Mouse (Mus musculus): Measurements from ENCODE around the gene Tnfsf4. TPM values are rescaled to one million over a fixed set of nuclear protein-coding genes. Genes with fewer than 3 reads are reported as not detected.

Gene Tnfsf4
- not detected in 2 replicates for polyA plus RNA-seq (2016; fragmentation: Nextera tagmentation; extraction: Ambion mirVana)

DNA sequence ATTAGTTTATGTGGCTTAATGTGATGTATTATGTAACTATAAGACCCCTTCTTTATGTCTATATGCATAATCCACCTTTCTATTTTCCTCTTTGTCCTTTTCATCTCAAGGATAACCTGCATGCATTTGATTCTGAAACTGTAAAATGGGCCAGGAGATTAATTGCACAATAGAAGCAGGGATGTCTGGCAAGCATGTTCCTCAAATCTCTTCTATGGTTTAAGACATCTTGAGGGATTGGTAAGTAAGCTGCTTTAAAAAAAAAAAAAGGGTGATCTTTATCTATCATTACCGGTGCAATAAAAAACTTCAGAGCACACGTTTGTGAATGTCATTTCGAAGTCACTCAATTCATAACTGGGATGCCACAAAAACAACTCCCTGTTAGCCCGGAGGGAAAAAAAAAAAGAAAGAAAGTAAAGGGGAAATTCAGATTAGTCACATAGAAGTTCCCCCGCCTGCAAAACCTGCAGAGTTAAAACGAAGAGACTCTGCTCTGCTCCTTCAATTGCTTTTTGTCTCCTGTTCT lies at the start of gene Tnfsf4:
Gene Tnfsf4 (plus strand): TSS at position 479 of the 529 bp plus-strand sequence.
- WGBS, result 75% methylated on average over 6 of the region's 6 CpGs

DNA sequence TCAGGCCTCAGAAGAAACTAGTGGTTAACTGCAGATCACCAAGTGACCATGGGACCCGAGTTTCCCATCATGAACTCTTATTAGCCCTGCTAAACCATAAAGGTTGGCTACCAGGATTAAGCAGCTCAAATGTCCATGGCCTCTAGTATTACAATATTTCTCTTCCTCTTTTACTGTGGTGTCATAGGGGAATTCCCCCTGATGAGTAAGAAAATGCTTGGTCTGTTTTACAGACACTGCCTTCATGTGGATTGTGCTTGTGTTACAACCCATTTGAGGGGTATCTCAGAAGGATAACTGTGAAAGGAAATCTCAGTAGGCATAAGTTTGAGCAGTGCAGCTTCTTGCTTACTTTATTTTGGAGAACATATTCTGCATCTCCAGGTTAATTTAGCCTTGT lies 44.2 kb upstream of the Tnfsf4 start:
- Histone ChIP-seq H3K27ac (replicated peaks) (no peak overlapping the region), H3K36me3 (replicated peaks) (no peaks in the 10 kb centered on the region), H3K4me1 (no peaks in the 10 kb centered on the region), H3K27me3 (replicated peaks; ENCODE audit: low read depth, poor library complexity, severe bottlenecking) (no peaks in the 10 kb centered on the region), H3K9me3 (no peaks in the 10 kb centered on the region), H3K4me3 (no peak overlapping the region)
- WGBS, result 80% methylated on average over 1 of the region's 1 CpGs
- no peak for DNase-seq (ENCODE audit: low spot score)

More for the DNA sequence above, at the start of gene Tnfsf4:
- H3K27ac ChIP-seq (replicated peaks), result no peak within 1 kb of the TSS
- no peak within 1 kb of the TSS for H3K4me3 ChIP-seq
- peaks cover 7% of the 10 kb centered on the region; the same call in 1 of the 2 replicates for H3K4me1 ChIP-seq
- H3K27me3 ChIP-seq (replicated peaks; ENCODE audit: low read depth, poor library complexity, severe bottlenecking), result no peaks in the 10 kb centered on the region
- DNase-seq (ENCODE audit: low spot score), result no peak
- H3K36me3 ChIP-seq (replicated peaks), result no peaks in the 10 kb centered on the region
- H3K9me3 ChIP-seq, result no peaks in the 10 kb centered on the region

DNA sequence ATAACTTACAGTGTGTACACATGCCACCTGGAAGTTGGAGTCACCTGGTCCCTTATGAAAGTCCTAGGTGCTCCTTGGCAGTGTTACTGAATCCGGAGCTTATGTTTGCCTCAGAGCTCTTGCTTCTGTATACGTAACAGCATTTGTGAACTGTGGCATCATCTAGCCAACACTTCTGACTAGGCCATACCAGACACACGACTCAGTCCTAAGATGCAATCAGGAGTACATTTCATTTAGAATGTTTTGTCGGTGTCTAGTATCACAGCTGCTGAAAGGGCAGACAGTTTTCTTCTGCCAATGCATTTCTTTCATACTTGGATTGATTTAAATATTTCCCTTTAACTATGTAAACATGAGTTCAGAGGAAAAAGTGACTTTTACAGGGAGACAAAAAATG lies 30.2 kb upstream of the Tnfsf4 start:
- Histone ChIP-seq H3K9me3 (no peaks in the 10 kb centered on the region), H3K27ac (replicated peaks) (no peak overlapping the region)

DNA sequence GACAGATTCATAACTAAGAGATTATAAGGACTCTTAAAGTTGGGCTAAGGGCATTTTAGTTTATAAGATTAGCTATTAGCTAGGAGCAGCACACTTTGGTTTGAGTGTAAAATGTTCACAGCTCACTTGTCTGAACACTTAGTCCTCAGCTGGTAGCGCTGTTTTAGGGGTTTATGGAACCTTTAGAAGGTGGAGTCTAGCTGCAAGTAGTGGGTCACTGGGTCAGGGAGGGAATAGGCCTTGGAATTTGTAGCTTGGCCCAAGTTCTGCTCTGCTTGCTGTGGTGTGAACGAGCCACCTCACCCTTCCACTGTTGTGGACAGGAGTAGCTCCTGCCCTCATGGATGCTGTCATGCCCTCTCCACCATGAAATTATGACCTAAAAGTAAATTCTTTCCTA lies 23.3 kb upstream of the Tnfsf4 start:
- Histone ChIP-seq H3K36me3 (replicated peaks) (no peaks in the 10 kb centered on the region), H3K27me3 (replicated peaks; ENCODE audit: low read depth, poor library complexity, severe bottlenecking) (no peaks in the 10 kb centered on the region), H3K4me1 (no peaks in the 10 kb centered on the region), H3K9me3 (no peaks in the 10 kb centered on the region), H3K4me3 (no peak overlapping the region), H3K27ac (replicated peaks) (no peak overlapping the region)
- DNase-seq (ENCODE audit: low spot score), result no peak
- WGBS, result 88% methylated on average over 2 of the region's 2 CpGs

More for the DNA sequence above, 30.2 kb upstream of the Tnfsf4 start:
- Histone ChIP-seq H3K4me3 (no peak overlapping the region), H3K27me3 (replicated peaks; ENCODE audit: low read depth, poor library complexity, severe bottlenecking) (no peaks in the 10 kb centered on the region), H3K4me1 (no peaks in the 10 kb centered on the region), H3K36me3 (replicated peaks) (no peaks in the 10 kb centered on the region)
- no peak for DNase-seq (ENCODE audit: low spot score)
- WGBS, result 91% methylated on average over 4 of the region's 4 CpGs

DNA sequence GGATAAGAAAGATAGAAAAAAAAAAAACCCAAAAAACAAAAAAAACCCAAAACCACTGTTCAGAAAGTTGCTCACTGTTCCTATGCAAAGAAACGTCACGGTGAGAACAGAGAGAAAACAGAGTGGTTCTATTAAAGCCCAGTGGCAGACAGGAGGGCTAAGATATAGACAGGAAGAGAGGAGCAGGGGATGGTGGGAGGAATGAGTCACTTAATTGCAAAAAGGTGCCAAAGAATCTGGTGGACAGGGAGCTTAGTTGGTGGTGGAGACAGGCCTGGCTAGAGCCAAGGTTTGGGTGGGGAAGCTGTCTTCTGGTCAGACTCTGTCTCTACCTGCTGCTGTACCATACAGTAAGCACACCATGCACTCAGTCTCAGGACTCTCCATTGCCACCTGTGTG lies 19.3 kb upstream of the Tnfsf4 start:
- Histone ChIP-seq H3K27ac (replicated peaks) (no peak overlapping the region), H3K4me1 (peaks cover 13% of the 10 kb centered on the region; the same call in 1 of the 2 replicates), H3K4me3 (no peak overlapping the region), H3K36me3 (replicated peaks) (no peaks in the 10 kb centered on the region), H3K27me3 (replicated peaks; ENCODE audit: low read depth, poor library complexity, severe bottlenecking) (no peaks in the 10 kb centered on the region), H3K9me3 (no peaks in the 10 kb centered on the region)
- DNase-seq (ENCODE audit: low spot score), result no peak
- 77% methylated on average over 2 of the region's 2 CpGs for WGBS

DNA sequence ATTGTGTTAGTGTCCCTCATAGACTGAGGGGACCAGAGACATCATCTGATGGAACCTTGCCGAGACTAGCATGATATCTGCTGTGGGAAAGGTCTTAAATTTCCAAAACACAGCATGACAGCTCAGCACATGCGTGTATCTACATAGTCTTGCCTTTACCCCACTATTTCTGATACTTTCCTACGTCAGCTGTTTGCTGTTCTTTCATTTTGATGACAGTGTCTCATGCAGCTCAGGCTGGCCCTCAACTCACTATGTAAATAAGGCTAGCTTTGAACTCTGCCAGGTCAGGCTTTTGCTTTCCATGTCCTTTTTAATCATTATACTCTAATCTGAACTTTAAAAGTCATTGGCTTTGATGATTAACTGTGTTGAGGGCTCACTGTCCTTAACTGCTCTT lies 16.6 kb upstream of the Tnfsf4 start:
- WGBS, result 80% methylated on average over 3 of the region's 3 CpGs

DNA sequence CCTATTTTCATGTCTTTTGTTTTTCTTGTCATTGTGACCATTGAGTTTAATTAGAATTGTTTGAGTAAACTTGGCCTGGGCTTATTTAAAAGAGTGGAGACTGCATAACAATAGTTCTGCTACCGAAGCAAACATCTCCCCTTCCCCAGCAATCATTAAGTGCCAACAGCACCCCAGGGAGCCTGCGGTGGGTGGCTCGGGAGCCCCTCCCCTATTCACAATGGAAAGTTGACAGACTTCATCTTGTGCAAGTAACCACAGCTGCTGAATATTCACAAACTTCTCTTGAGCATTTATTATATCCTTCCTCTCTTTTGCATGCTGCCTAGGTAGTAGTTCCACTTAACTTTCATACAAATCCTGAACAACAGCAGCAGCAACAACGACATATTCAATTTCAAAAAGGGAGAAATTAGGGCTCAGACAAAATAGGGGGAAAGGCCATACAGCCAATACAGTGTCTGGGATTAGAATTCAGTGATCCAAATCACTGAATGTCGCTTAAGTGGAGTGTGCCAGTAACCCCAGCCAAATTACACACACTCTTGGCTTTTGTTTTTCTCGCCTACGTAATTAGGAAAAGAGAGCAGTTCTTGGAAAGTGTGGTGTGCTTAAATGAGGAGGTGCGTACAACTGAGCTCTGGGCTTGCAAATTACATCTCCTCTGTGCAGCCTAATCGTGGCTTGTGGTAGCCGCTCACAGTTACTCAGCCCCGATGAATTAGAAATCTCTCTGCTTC lies 15.4 kb upstream of the Tnfsf4 start:
- Histone ChIP-seq H3K36me3 (replicated peaks) (no peaks in the 10 kb centered on the region), H3K27me3 (replicated peaks; ENCODE audit: low read depth, poor library complexity, severe bottlenecking) (no peaks in the 10 kb centered on the region), H3K9me3 (no peaks in the 10 kb centered on the region), H3K27ac (replicated peaks) (0 out of 2 replicates have a peak overlapping the region, but pooled peaks have one; percentile 20), H3K4me3 (no peak overlapping the region), H3K4me1 (peaks cover 13% of the 10 kb centered on the region; the same call in 1 of the 2 replicates)
- WGBS, result 24% methylated on average over 11 of the region's 11 CpGs
- no peak for DNase-seq (ENCODE audit: low spot score)

More for the DNA sequence above, 16.6 kb upstream of the Tnfsf4 start:
- Histone ChIP-seq H3K9me3 (no peaks in the 10 kb centered on the region), H3K36me3 (replicated peaks) (no peaks in the 10 kb centered on the region), H3K4me3 (no peak overlapping the region), H3K4me1 (peaks cover 13% of the 10 kb centered on the region; the same call in 1 of the 2 replicates), H3K27me3 (replicated peaks; ENCODE audit: low read depth, poor library complexity, severe bottlenecking) (no peaks in the 10 kb centered on the region), H3K27ac (replicated peaks) (no peak overlapping the region)
- no peak for DNase-seq (ENCODE audit: low spot score)

DNA sequence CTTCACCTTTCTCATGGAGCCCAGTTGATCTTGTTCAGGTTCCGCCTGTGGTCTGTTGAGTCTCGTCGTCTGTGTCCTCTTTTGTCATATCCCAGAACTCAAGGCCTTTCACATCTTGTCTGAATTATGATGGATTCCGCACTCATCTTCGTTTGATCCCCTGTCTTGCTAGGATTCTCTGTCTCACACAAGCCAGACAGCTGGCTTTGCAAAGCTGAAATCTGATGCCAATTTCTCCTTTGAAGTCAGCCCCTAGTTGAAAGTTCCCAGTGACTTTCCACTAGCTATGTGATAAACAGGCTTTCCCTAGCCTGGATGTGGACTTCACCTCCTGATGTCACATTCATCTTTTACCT lies 14.8 kb upstream of the Tnfsf4 start:
- no peaks in the 10 kb centered on the region for H3K9me3 ChIP-seq
- no peak overlapping the region for H3K4me3 ChIP-seq
- H3K27me3 ChIP-seq (replicated peaks; ENCODE audit: low read depth, poor library complexity, severe bottlenecking), result no peaks in the 10 kb centered on the region
- DNase-seq (ENCODE audit: low spot score), result peak; percentile 19
- no peaks in the 10 kb centered on the region for H3K36me3 ChIP-seq (replicated peaks)
- H3K4me1 ChIP-seq, result peaks cover 13% of the 10 kb centered on the region; the same call in 1 of the 2 replicates
- 24% methylated on average over 5 of the region's 5 CpGs for WGBS
- 0 out of 2 replicates have a peak overlapping the region, but pooled peaks have one; percentile 20 for H3K27ac ChIP-seq (replicated peaks)

DNA sequence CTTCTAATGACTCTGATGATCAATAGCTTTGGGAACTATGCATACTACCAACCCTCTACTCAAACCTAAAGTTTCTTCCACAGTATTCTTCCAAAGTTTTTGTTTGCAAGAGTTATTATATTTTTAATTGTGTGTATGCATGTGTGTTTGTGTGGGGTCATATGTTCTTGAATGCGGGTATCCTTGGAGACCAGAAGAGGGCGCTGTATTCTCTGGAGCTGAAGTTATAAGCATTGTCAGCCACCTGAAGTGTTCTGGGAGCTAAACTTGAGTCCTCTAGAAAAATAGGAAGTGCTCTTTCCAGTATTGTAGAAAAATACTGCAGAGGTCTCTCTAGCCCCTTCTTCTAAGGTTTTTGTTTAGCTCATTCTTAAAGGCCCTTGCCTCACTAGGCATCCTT lies 5.1 kb upstream of the Tnfsf4 start:
- 63% methylated on average over 2 of the region's 2 CpGs for WGBS
- no peaks in the 10 kb centered on the region for H3K9me3 ChIP-seq
- DNase-seq (ENCODE audit: low spot score), result no peak

DNA sequence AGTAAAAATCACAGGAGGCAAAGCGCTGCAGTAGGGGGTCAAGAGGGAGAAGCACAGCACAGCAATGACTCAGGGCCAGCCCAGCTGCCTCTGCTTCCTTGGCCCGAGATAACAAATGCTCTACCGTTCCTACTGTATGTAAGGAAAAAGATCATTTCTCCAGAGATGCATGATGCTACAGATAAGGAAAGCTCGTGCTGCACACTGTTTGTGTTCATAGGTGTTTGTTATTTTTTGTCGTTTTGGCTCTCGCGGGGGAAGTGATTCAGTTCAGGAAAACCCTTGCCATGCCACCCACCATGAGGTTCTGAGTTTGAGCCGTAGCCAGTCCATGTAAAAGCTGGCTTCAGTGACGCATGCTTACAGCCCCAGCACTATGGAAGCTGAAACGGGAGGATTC lies 2.3 kb upstream of the Tnfsf4 start:
- WGBS, result 78% methylated on average over 10 of the region's 10 CpGs
- no peak for DNase-seq (ENCODE audit: low spot score)

More for the DNA sequence above, 5.1 kb upstream of the Tnfsf4 start:
- Histone ChIP-seq H3K4me3 (no peak overlapping the region), H3K36me3 (replicated peaks) (no peaks in the 10 kb centered on the region), H3K27me3 (replicated peaks; ENCODE audit: low read depth, poor library complexity, severe bottlenecking) (no peaks in the 10 kb centered on the region), H3K27ac (replicated peaks) (no peak overlapping the region), H3K4me1 (no peaks in the 10 kb centered on the region)

DNA sequence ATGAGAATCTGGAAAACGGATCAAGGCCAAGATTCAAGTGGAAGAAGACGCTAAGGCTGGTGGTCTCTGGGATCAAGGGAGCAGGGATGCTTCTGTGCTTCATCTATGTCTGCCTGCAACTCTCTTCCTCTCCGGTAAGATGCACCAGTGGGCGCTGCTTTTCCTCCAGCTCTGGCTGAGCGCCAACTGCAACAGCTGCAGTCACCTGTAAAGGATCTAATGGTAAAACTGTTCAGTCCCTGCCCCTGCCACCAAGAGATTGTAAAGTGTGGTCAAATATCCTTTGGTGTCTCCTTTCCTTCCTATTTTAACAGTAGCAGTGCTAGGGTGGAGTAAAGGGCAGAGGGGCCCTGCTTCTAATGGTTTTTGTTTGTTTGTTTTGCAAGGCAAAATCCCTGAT lies 401 bp downstream of the Tnfsf4 start:
- Histone ChIP-seq H3K27me3 (replicated peaks; ENCODE audit: low read depth, poor library complexity, severe bottlenecking) (no peaks in the 10 kb centered on the region), H3K36me3 (replicated peaks) (no peaks in the 10 kb centered on the region), H3K4me3 (no peak overlapping the region), H3K9me3 (no peaks in the 10 kb centered on the region), H3K27ac (replicated peaks) (no peak overlapping the region), H3K4me1 (peaks cover 7% of the 10 kb centered on the region; the same call in 1 of the 2 replicates)
- 67% methylated on average over 5 of the region's 5 CpGs for WGBS
- DNase-seq (ENCODE audit: low spot score), result no peak

More for the DNA sequence above, 2.3 kb upstream of the Tnfsf4 start:
- Histone ChIP-seq H3K27ac (replicated peaks) (no peak overlapping the region), H3K4me3 (no peak overlapping the region), H3K27me3 (replicated peaks; ENCODE audit: low read depth, poor library complexity, severe bottlenecking) (no peaks in the 10 kb centered on the region), H3K9me3 (no peaks in the 10 kb centered on the region), H3K36me3 (replicated peaks) (no peaks in the 10 kb centered on the region), H3K4me1 (peaks cover 7% of the 10 kb centered on the region; the same call in 1 of the 2 replicates)

DNA sequence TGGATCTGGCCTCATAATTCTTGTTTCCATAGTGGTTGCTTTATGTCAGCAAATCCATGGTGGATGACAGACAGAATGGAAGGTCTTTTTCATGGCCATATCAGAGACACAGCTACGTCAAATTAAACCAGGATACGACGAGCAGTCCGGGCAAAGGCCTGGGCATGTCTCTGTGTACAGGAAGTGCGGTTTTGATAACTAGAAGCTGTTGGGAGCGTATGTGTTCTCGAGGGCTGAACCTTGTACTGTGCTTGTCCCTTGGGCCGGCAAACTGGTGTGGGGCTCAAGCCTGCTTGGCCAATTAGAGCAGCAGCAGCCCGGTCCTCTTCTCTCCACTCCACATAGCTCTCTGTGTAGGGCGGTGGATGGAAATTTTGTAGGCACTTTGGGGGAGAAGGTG lies 1.1 kb downstream of the Tnfsf4 start:
- Histone ChIP-seq H3K9me3 (no peaks in the 10 kb centered on the region), H3K36me3 (replicated peaks) (no peaks in the 10 kb centered on the region), H3K4me3 (no peak overlapping the region), H3K27ac (replicated peaks) (no peak overlapping the region), H3K4me1 (peaks cover 7% of the 10 kb centered on the region; the same call in 1 of the 2 replicates), H3K27me3 (replicated peaks; ENCODE audit: low read depth, poor library complexity, severe bottlenecking) (no peaks in the 10 kb centered on the region)
- no peak for DNase-seq (ENCODE audit: low spot score)
- 82% methylated on average over 10 of the region's 10 CpGs for WGBS

DNA sequence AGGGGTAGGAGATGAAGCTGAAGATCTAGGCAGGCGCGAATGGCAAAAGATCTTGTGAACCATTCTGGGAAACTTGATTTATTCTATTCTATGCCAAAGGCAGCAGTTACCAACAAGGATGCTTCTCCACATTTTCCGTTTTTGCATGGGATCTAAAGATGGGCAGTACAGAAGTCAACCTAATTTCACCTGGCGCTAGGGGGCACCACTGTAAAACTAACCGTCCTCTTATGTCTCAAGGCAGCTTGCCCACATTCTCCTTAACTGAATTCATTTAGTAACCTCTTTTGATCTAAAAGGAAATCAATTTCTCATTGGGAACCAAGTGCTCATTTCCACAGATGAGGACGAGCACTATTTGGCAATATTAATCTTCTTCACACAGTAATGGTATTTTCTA lies 4.9 kb downstream of the Tnfsf4 start:
- Histone ChIP-seq H3K27ac (replicated peaks) (no peak overlapping the region), H3K4me3 (no peak overlapping the region), H3K36me3 (replicated peaks) (no peaks in the 10 kb centered on the region), H3K9me3 (no peaks in the 10 kb centered on the region; the same call in 1 of the 2 replicates), H3K27me3 (replicated peaks; ENCODE audit: low read depth, poor library complexity, severe bottlenecking) (no peaks in the 10 kb centered on the region), H3K4me1 (peaks cover 15% of the 10 kb centered on the region)
- DNase-seq (ENCODE audit: low spot score), result peak; percentile 58
- WGBS, result 26% methylated on average over 6 of the region's 6 CpGs

Data from embryonic facial prominence, embryonic 10.5 days (tissue).